Mouse (Mus musculus): ENCODE results near the gene Ppp3ca. TPM values are rescaled to one million over a fixed set of nuclear protein-coding genes. Genes with fewer than 3 reads are reported as not detected.
A peak's percentile ranks its signal among the peaks of the same experiment; 100 is the strongest.
"Not testable (repeated sequence)": the region's sequence is repeated elsewhere in the genome, so short reads cannot be mapped to it uniquely, and the experiment has no call there.

Ppp3ca gene
- polyA plus RNA-seq, 1 experiment from 2014 or later, result 10.7 TPM

DNA sequence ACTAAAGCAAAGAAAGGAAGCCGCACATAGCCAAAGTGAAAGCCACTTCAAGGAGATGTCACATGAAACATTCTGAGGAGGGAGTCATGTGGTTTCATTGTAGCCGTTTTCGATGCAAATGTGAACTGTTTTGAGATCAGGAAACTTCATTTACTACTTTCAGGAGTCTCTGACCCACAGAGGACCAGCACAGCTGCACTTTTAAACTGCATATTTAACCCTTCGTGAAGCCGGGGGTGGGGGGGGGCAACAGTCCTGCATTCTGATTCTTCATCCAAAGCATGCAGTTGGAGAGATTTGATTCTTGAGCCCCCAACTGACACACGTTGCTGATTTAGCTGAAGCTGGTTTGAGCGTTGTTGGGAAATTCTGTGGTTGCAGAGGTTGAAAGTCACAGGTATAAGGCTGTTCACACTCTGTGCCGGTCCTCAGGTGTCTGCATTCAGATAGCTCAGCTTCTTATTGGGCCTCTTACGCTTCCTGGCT, 18.2 kb downstream of the Ppp3ca start:
- Histone ChIP-seq H3K4me3 (replicated peaks) (no peak overlapping the region), H3K4me1 (replicated peaks) (0 out of 2 replicates have a peak, but pooled peaks cover 3% of the 10 kb centered on the region), H3K36me3 (replicated peaks) (no peaks in the 10 kb centered on the region), H3K4me2 (no peak overlapping the region), H3K9ac (no peak overlapping the region), H3K27me3 (no peaks in the 10 kb centered on the region), H3K27ac (replicated peaks) (no peak overlapping the region), H3K9me3 (replicated peaks) (no peaks in the 10 kb centered on the region)
- ATAC-seq (ENCODE audit: insufficient read depth), result no peak
- WGBS (ENCODE audit: insufficient replicate concordance), result 47% methylated on average over 9 of the region's 9 CpGs

GRCm38 (mm10) chr3:136689793-136690543, 20.0 kb downstream of the Ppp3ca start:
- Histone ChIP-seq H3K9me3 (replicated peaks) (no peaks in the 10 kb centered on the region), H3K27ac (replicated peaks) (no peak overlapping the region), H3K4me3 (replicated peaks) (no peak overlapping the region), H3K4me1 (replicated peaks) (0 out of 2 replicates have a peak, but pooled peaks cover 3% of the 10 kb centered on the region), H3K9ac (no peak overlapping the region), H3K4me2 (no peak overlapping the region), H3K27me3 (no peaks in the 10 kb centered on the region), H3K36me3 (replicated peaks) (no peaks in the 10 kb centered on the region)
- 69% methylated on average over 7 of the region's 7 CpGs for WGBS (ENCODE audit: insufficient replicate concordance)
- ATAC-seq (ENCODE audit: insufficient read depth), result no peak

- no peaks in the 10 kb centered on the region for H3K36me3 ChIP-seq (replicated peaks)
- H3K4me1 ChIP-seq (replicated peaks), result peaks cover 3% of the 10 kb centered on the region; the same call in 1 of the 2 replicates
- H3K9ac ChIP-seq, result no peak overlapping the region
- no peak overlapping the region for H3K4me3 ChIP-seq (replicated peaks)
- no peak overlapping the region for H3K27ac ChIP-seq (replicated peaks)
- no peaks in the 10 kb centered on the region for H3K27me3 ChIP-seq
- WGBS (ENCODE audit: insufficient replicate concordance), result 66% methylated on average over 7 of the region's 7 CpGs
- no peak overlapping the region for H3K4me2 ChIP-seq
- H3K9me3 ChIP-seq (replicated peaks), result no peaks in the 10 kb centered on the region
- ATAC-seq (ENCODE audit: insufficient read depth), result no peak
Observed at GRCm38 (mm10) chr3:136691984-136692383, 22.1 kb downstream of the Ppp3ca start.

DNA sequence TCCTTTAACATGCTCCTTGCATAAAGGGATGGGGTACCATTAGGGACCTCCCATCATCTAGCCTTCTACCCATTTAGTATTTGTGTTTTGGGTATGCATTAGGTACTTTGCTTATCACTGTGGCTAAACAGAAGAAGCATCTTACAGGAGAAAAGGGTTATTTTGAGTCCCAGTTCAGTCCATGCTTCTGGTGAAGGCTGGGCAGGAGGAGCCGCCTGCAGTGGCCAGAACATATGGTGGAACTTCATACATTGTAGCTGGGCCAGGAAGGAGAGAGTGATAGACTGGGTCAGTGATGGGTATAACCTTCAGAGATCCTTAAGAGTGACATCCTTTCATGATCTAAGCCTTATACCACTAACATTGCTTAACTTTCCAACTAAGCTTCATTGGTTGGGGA, 23.6 kb downstream of the Ppp3ca start:
- 62% methylated on average over 1 of the region's 1 CpGs for WGBS (ENCODE audit: insufficient replicate concordance)
- no peak overlapping the region for H3K4me3 ChIP-seq (replicated peaks)
- no peaks in the 10 kb centered on the region for H3K27me3 ChIP-seq
- no peaks in the 10 kb centered on the region for H3K36me3 ChIP-seq (replicated peaks)
- H3K27ac ChIP-seq (replicated peaks), result no peak overlapping the region
- H3K9me3 ChIP-seq (replicated peaks), result no peaks in the 10 kb centered on the region
- peaks cover 9% of the 10 kb centered on the region; the same call in 1 of the 2 replicates for H3K4me1 ChIP-seq (replicated peaks)
- no peak for ATAC-seq (ENCODE audit: insufficient read depth)
- H3K9ac ChIP-seq, result no peak overlapping the region
- no peak overlapping the region for H3K4me2 ChIP-seq

DNA sequence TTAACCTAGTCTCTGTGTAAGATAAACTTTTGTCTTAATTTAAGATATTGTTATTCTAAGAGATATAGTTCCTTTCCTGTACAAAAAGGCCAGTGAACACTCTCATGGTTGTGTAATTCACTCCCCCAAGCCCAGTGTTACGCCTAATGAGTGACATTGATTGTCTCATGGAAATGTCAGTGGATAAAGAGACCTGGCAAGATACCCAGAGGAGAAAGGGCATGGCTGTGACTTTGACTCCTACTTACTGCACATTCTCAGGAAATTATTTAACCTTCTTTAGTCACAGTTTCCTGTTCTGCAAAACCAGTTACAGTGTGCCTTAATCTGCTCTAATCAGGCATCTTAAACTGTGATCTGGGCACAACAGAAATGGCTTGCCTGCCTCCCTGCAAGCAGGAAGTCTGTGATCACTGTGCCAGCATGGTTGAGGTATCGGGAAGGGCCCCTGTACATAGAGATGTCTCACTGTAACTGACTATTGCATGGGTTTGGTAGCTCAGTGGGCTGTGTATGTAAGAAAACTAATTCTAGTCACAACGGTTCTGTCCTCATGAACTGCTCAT, 27.8 kb downstream of the Ppp3ca start:
- no peak for ATAC-seq (ENCODE audit: insufficient read depth)
- Histone ChIP-seq H3K4me2 (no peak overlapping the region), H3K4me3 (replicated peaks) (no peak overlapping the region), H3K9ac (no peak overlapping the region), H3K27me3 (no peaks in the 10 kb centered on the region), H3K4me1 (replicated peaks) (peaks cover 16% of the 10 kb centered on the region), H3K27ac (replicated peaks) (no peak overlapping the region), H3K36me3 (replicated peaks) (no peaks in the 10 kb centered on the region), H3K9me3 (replicated peaks) (no peaks in the 10 kb centered on the region)
- 17% methylated on average over 3 of the region's 3 CpGs for WGBS (ENCODE audit: insufficient replicate concordance)

DNA sequence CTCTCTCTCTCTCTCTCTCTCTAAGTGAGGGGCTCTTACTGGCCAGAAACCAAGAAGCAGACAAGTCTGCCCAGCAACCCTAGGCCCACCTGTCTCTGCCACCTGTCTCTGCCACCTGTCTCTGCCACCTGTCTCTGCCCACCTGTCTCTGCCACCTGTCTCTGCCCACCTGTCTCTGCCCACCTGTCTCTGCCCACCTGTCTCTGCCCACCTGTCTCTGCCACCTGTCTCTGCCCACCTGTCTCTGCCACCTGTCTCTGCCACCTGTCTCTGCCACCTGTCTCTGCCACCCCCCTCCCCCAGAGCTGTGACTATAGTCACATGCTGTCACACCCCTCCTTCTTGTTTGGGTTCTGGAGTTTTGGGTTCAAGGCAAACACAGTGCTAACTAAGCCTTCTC, 29.8 kb downstream of the Ppp3ca start:
- not testable (repeated sequence) for ATAC-seq (ENCODE audit: insufficient read depth)

DNA sequence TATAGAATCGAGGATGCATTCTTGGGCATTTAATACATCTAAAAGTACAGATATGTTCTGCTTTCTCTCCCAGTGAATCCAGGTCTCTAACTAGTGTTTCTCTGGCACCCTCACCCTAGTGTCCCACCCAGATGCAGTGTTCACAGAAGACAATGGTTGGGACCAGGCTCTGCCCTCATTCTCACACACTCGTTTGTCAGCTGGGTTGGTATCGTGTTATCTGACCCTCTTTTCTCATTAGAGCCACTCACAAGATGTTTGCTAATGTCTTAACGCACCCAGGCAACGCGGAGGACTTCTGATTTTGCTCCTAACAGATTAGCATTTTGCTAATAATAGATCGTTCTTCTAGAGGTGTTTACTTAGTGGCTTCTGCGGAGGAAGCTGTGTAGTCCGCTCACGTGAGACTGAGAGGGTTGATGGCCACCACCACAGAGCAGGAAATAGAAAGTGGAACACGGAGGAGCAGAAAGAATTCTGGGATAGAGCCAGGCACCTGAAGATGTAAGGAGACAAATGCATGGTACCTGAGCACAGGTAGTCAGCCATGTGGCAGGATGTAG, 30.6 kb downstream of the Ppp3ca start:
- no peaks in the 10 kb centered on the region for H3K27me3 ChIP-seq
- no peaks in the 10 kb centered on the region for H3K36me3 ChIP-seq (replicated peaks)
- no peak for ATAC-seq (ENCODE audit: insufficient read depth)
- no peak overlapping the region for H3K9ac ChIP-seq
- H3K4me3 ChIP-seq (replicated peaks), result no peak overlapping the region
- peak overlapping the region; percentile 21 for H3K4me2 ChIP-seq
- H3K27ac ChIP-seq (replicated peaks), result no peak overlapping the region
- no peaks in the 10 kb centered on the region for H3K9me3 ChIP-seq (replicated peaks)
- WGBS (ENCODE audit: insufficient replicate concordance), result 6% methylated on average over 11 of the region's 11 CpGs
- H3K4me1 ChIP-seq (replicated peaks), result peaks cover 16% of the 10 kb centered on the region

More for the DNA sequence above, 29.8 kb downstream of the Ppp3ca start:
- H3K4me1 ChIP-seq (replicated peaks), result peaks cover 16% of the 10 kb centered on the region
- not testable (repeated sequence) for H3K27ac ChIP-seq (replicated peaks); H3K9ac ChIP-seq; H3K9me3 ChIP-seq (replicated peaks); H3K4me2 ChIP-seq; H3K27me3 ChIP-seq; H3K4me3 ChIP-seq (replicated peaks); H3K36me3 ChIP-seq (replicated peaks)

DNA sequence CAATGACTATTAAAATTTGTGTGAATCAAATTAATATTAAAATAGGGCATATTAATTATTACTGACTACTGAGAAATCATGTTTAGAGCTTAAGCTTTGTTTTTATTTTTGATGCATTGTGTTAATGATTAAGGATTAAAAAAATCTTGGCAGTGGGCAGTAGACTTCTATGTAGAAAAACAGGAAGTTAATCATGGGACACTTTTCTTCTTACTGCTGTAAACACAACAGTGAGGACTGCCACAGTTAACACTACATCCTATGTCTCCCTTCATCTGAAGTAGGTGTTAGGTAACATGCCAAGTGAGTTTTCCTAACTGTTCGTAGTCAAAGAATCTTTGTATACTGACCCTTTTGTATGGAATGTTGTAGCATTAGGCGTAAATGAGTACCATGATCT, 32.9 kb downstream of the Ppp3ca start:
- H3K4me2 ChIP-seq, result no peak overlapping the region
- no peaks in the 10 kb centered on the region for H3K27me3 ChIP-seq
- no peak overlapping the region for H3K27ac ChIP-seq (replicated peaks)
- no peaks in the 10 kb centered on the region for H3K36me3 ChIP-seq (replicated peaks)
- no peak overlapping the region for H3K4me3 ChIP-seq (replicated peaks)
- WGBS (ENCODE audit: insufficient replicate concordance), result 60% methylated on average over 2 of the region's 2 CpGs
- H3K9me3 ChIP-seq (replicated peaks), result no peaks in the 10 kb centered on the region
- H3K9ac ChIP-seq, result no peak overlapping the region
- H3K4me1 ChIP-seq (replicated peaks), result peaks cover 17% of the 10 kb centered on the region
- no peak for ATAC-seq (ENCODE audit: insufficient read depth)

- H3K4me2 ChIP-seq, result no peak overlapping the region
- H3K9me3 ChIP-seq (replicated peaks), result no peaks in the 10 kb centered on the region
- no peak overlapping the region for H3K9ac ChIP-seq
- H3K27me3 ChIP-seq, result no peaks in the 10 kb centered on the region
- no peak overlapping the region for H3K4me3 ChIP-seq (replicated peaks)
- 68% methylated on average over 12 of the region's 12 CpGs for WGBS (ENCODE audit: insufficient replicate concordance)
- no peak for ATAC-seq (ENCODE audit: insufficient read depth)
- peaks cover 25% of the 10 kb centered on the region for H3K4me1 ChIP-seq (replicated peaks)
- no peaks in the 10 kb centered on the region for H3K36me3 ChIP-seq (replicated peaks)
- no peak overlapping the region for H3K27ac ChIP-seq (replicated peaks)
Observed at GRCm38 (mm10) chr3:136704515-136705247, 34.8 kb downstream of the Ppp3ca start.

DNA sequence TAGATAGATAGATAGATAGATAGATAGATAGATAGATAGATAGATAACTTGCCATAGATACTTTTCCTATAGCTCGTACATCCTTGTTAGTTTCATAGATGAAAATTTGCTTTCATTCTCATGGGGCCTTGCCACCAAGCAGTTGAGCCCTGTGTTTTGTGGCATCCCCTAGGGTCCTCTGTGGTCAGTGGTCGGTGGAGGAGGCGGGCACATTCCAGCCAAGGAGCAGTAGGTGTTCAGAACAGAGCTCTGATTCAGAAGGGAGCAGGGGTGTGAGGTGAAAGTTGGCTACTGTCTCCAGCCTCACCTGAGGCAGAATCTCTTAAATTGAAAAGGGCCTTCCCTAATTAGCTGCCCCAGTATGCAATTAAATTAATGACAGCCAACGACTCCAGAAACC, 36.1 kb downstream of the Ppp3ca start:
- Histone ChIP-seq H3K9me3 (replicated peaks) (no peaks in the 10 kb centered on the region), H3K27ac (replicated peaks) (no peak overlapping the region), H3K4me1 (replicated peaks) (peaks cover 16% of the 10 kb centered on the region; the same call in 1 of the 2 replicates), H3K27me3 (no peaks in the 10 kb centered on the region), H3K4me3 (replicated peaks) (no peak overlapping the region), H3K36me3 (replicated peaks) (no peaks in the 10 kb centered on the region), H3K9ac (no peak overlapping the region), H3K4me2 (no peak overlapping the region)
- 66% methylated on average over 4 of the region's 4 CpGs for WGBS (ENCODE audit: insufficient replicate concordance)
- ATAC-seq (ENCODE audit: insufficient read depth), result no peak

GRCm38 (mm10) chr3:136706771-136707170, 36.8 kb downstream of the Ppp3ca start:
- no peak overlapping the region for H3K4me3 ChIP-seq (replicated peaks)
- no peak for ATAC-seq (ENCODE audit: insufficient read depth)
- H3K36me3 ChIP-seq (replicated peaks), result no peaks in the 10 kb centered on the region
- peaks cover 15% of the 10 kb centered on the region; the same call in 1 of the 2 replicates for H3K4me1 ChIP-seq (replicated peaks)
- H3K27me3 ChIP-seq, result no peaks in the 10 kb centered on the region
- H3K9me3 ChIP-seq (replicated peaks), result no peaks in the 10 kb centered on the region
- H3K27ac ChIP-seq (replicated peaks), result no peak overlapping the region
- H3K9ac ChIP-seq, result no peak overlapping the region
- no peak overlapping the region for H3K4me2 ChIP-seq
- 77% methylated on average over 7 of the region's 7 CpGs for WGBS (ENCODE audit: insufficient replicate concordance)
